Mouse (Mus musculus): ENCODE results near the gene Plekha7. TPM values are rescaled to one million over a fixed set of nuclear protein-coding genes. Genes with fewer than 3 reads are reported as not detected.
"Not testable (repeated sequence)": the region's sequence is repeated elsewhere in the genome, so short reads cannot be mapped to it uniquely, and the experiment has no call there.

Gene Plekha7
- total RNA-seq, 4 experiments from 2014 or later: 4.2 to 9.8 (median 6.5) TPM

GRCm38 (mm10) chr7:116132078-116132477, 176.1 kb downstream of the Plekha7 start:
- DNase-seq (ENCODE audit: low spot score): peak; percentile 79

- DNase-seq (ENCODE audit: low spot score): no peak
Observed at GRCm38 (mm10) chr7:116131390-116131789, 176.8 kb downstream of the Plekha7 start.

GRCm38 (mm10) chr7:116129374-116129773, 178.8 kb downstream of the Plekha7 start:
- DNase-seq (ENCODE audit: low spot score): no peak

GRCm38 (mm10) chr7:116128286-116128685, 179.9 kb downstream of the Plekha7 start:
- DNase-seq (ENCODE audit: low spot score): no peak

DNA sequence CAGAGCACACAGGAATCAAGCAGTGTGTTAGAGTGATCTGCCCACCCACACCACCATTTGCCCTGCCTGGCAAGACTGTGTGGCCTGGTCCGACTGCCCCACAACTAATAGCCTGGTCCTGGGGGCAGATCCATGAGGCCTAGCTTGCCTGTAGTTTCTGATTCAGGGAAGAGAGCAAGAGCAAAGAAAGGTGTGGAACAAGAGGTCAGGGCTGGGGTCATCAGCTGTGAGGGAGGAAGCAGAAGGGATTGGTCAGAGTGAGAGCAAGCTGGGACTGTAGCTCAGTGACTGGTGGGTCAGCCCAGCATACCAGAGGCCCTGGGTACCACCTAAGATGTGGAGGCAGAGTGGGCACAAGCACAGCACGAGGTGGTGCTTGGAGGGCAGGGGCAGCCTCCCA, 181.1 kb downstream of the Plekha7 start:
- no peak for DNase-seq (ENCODE audit: low spot score)

DNA sequence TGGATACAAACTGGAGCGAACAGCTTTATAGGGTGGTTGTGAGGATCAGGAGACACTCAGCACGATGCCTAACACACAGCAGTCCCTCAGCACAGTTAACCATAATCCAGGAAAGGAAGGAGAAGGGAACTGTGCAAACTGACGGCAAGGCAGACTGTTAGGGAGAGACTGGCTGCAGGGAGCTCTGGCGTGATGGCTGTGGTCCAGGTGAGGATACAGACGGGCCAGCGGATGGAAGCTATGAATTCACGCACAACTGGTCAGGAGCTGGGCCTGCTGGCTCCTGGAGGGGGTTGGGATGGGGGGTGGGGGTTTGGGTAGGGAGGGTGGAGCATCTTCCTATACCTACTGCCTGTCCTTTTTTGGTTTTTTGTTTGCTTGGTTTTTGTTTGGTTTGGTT, 182.5 kb downstream of the Plekha7 start:
- no peak for DNase-seq (ENCODE audit: low spot score)

DNA sequence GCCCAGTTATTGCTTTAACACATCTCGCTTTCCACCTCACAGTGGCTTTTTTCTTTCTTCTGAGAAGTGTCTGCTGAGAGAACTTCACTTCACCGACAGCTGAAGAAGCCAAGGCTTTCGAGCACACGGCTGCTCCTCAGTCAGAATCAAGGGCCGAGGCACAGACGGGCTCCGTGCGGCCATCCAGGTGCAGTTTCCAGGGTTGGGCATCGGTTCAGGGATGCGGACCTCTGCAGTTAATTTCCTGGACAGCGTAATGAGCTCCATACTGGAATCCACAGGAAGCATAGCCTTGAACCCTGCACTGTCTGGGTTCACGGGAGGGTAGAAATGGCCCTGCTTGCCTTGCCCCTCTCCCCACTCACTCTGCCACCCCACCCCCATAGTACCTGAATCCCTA, 184.1 kb downstream of the Plekha7 start:
- DNase-seq (ENCODE audit: low spot score): no peak

DNA sequence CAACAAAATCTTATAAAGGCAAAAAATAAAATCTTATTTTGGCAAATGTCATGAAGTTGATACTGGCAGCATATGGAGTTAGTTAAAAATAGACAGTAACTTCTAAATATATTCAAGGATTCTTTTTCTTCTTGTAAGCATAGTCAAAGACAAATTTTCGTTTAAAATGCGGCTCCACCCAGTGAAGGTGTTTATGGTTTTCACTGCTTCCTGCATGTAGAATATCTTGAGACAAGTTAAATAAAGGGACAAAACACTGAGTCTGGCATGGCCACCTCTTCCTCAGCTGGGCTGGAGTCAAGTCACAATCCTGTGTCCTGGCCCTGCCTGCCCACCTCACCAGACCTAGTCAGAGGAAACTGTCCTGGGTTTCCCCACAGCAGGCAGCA, 184.6 kb downstream of the Plekha7 start:
- no peak for DNase-seq (ENCODE audit: low spot score)

DNA sequence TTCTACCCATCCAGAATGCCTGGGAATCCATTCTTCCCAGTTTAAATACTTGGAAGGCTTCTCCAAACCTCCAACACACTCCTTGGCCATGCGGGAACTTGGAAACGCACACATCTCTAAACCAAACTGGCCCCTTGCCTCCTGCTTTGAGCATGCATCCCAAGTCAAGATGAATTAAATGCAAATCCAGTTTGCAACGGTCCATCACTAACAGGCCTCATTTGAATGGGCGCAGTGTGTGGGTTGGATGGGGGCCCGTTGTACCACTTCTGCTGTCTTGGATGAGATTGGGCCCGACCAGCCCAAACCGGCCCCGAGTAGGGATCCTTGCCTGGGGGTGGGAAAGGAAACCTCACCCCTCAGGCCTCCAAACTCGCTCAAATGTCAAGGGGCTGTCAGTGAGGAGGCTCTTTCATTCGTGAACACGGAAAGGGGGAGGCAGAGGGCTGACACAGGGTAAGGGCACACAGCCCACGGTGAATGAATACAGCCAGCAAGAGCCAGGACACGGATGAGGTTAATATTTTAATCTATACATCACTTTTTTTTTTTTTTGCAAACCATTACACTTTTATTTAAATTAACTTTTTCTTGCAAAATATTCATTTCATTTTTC, 185.1 kb downstream of the Plekha7 start:
- no peak for DNase-seq (ENCODE audit: low spot score)

GRCm38 (mm10) chr7:116121202-116121601, 187.0 kb downstream of the Plekha7 start:
- no peak for DNase-seq (ENCODE audit: low spot score)

DNA sequence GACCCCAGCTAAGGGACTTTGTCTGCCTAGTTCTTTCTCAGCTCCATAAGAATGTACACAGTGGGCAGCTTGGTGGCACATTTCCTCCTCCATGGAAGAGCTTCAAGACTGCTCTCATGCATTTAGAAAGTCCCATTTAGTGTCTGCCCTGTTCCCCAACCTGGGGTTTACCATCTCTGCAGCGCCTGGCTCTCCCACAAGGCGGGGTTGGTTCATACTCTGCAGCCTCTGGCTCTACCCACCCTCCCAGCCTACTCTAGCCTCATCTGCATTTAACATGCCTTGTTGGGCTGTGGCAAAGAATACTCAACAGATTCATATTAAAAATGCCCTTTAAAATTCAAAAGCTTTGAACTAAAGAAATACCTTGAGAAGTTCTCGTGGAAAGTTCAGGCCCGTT, 187.4 kb downstream of the Plekha7 start:
- DNase-seq (ENCODE audit: low spot score): no peak

- no peak for DNase-seq (ENCODE audit: low spot score)
Observed at GRCm38 (mm10) chr7:116119306-116119857, 188.8 kb downstream of the Plekha7 start.

DNA sequence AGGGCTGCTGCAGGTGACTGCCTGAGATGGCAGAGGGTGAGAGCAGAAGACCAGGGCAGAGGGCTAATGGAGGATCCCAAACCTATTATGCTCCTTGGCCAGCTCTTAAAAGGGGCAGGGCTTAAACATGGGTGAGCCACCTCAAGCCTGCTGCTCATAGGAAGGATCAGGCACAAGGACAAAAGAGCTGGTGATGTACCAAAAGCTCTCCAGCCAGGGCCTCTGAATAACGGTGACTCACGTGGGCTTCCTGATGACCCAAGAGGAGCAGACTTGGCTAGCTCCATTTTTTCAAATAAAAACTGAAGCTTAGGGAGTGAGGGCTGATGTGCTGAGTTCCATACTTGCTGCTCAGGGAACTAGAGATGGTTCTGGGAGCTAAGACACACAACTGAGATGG, 192.2 kb downstream of the Plekha7 start:
- no peak for DNase-seq (ENCODE audit: low spot score)

DNA sequence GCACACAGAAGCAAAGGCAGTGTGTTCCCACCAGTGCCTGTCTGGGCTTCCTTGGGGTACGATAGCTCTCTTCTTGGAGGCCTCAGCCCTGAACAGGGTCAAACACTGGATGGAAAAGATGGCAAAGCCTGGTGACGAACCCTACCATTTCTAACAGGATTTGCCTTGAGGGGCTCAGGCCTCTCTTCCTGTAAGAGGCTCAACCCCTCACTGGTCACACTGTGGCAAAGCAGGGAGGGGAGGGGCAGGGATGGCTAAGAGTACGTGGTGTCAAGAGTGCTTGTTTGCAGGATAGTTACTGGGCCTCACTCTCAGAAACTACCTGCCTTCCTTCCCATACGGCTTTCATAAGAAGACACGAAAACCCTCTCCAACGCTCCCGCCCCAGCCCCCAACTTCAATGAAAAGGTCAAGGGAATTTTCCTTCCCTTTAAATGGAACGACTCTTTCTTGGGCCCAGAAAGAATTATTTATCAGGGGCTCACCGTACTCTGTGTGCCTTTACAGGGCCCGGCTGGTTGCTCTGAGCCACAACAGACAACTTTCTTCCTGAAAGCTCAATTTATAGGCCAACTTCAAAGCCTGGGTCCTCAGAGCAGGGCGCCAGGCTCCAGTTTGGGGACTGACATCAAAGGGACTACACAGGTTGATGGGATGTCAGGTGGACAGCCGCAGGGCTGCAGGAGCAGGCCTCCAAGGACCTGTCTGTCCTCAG, 192.8 kb downstream of the Plekha7 start:
- DNase-seq (ENCODE audit: low spot score): no peak

DNA sequence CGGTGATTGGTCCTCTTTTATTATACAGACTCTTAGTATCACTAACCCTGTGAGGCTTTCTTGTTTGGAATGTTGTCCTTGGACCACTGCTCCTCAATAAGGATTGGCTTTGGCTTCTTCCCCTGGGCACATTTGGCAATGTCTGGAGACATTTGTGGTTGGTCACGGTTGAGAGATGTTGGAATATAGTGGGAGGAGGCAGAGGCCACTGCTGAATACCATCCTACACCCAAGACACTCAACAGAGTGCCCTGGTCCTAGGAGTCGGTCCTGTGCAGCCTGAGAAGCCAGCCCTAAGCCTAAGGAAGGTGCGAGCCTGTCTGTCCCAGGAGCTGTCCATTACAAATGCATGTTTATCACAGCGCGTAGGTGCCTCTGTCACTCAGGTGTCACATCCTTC, 196.6 kb downstream of the Plekha7 start:
- no peak for DNase-seq (ENCODE audit: low spot score)

DNA sequence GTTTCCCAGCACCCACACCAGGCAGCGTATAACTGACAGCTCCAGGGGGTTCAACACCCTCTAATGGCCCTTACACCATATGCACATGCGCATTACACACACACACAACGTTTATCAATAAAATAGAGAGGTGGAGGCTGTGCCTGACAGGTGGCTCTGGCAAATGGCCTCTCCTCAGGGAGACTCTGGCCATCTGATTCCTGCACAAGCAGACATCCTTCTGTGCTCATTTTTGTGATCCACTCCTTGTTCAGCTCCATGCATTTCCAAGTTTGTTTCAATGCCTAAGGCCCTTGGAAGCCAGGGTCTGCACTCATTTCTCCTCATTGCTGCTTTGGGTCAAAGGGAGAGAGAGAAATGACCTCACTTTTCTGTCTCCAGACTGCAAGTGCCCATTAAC, 197.5 kb downstream of the Plekha7 start:
- DNase-seq (ENCODE audit: low spot score): no peak

GRCm38 (mm10) chr7:116103091-116103490, 205.1 kb downstream of the Plekha7 start:
- DNase-seq (ENCODE audit: low spot score): no peak

DNA sequence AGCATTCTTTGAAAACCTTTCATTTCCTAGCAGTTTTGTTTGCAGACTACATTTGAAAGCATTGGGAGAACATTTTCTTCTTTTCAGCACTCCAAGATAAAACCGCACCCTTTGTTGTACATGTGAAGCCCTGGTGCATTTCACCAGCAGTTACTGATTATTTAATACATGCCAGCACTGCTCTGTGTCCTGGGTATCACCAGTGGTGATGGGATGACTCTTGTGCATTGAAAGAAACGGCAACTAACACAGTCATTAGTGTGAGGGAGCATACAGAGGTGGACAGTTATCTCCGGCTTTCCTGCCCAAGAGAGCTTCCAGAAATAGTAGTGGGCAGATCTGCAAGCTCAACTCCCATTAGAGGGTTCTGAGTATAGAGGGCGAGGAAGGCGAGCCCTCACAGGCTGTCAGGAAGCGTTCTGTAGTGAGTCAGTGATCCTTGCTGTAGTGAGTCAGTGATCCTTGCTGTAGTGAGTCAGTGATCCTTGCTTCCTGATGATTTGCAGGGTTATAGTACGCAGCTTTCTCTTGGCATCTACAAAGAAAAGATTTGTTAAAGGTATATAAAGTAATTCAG, 208.1 kb downstream of the Plekha7 start:
- DNase-seq (ENCODE audit: low spot score): peak; percentile 19

GRCm38 (mm10) chr7:116093466-116093850, 214.7 kb downstream of the Plekha7 start:
- DNase-seq (ENCODE audit: low spot score): no peak

DNA sequence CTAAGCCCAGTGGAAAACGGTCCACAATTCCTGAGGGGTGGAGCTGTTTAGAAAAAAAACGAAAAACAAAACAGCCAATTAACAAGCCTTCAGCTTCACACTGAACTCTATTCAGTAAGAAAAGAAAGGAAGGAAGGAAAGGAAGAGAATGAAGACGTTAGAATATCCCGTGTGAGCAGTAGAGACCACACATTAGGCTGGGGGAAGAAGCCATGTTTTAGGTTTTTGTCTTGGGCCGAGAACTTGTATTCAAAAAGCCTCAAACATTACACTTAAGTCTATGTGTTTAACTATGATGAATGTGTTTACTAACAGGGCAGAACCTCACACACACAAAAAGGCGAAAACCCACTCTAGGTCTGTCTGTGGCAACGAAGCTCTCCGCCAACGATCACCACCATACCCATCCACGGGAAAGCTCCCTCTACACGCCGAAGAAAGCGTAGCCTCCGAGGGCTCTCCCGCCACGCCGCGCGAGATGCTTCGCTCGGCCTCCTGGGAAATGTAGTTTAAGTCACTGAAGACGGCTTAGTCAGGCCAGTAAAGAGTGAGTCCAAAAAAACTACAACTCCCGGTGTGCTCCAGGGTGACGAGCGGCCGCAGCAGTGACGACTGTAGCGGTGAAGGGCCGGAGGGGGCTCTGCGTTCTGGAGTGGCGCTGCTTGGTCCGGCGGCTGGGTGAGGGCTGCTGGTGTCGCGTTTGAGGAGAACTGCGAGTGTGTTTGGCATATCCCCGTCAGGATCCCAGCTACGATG, 215.3 kb downstream of the Plekha7 start:
- peak; percentile 97 for DNase-seq (ENCODE audit: low spot score)

DNA sequence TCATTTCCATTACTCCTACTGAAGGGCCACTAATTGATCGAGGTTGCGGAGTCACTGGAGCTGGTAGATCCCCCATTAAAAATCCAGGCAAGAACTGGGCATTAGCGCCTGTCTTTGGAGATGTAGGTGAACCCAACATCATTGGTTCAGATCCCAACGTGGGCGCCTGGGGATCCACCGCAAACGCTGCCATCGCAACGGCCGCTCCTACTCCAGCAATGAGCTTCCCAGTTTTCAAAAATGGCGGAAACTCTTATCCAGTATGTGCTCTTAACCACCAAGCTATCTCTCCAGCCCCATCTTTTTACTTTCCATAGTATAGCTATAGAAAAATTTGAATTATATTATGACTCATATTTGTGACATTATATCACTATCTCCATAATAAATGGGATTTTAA, 223.8 kb downstream of the Plekha7 start, which contains the start of gene Gm4353:
Gene Gm4353, minus strand, starts transcription at position 270 of the 400 bp plus-strand sequence.
- DNase-seq (ENCODE audit: low spot score): not testable (repeated sequence)

Data from heart, adult 8-10 months (tissue).